Mouse (Mus musculus) lung, embryonic 15.5 days (tissue): Measurements from ENCODE around the gene Gm13889. TPM values are rescaled to one million over a fixed set of nuclear protein-coding genes. Genes with fewer than 3 reads are reported as not detected.

Experiments used
- ATAC-seq: fragments of 200-750 bp; cut with Nextera tagmentation; 2 replicates; pipeline ENCODE4 v1.8.0; 2017; ENCODE audit warnings: moderate number of reproducible peaks, borderline replicate concordance; ENCODE audit not compliant: low FRiP score, low TSS enrichment; ENCODE audit errors: extremely low read depth
- H3K27ac ChIP-seq: fragments of 300-500 bp; sonication (generic); 2 replicates; pipeline ENCODE4 v1.5.1; 2015; ENCODE audit warnings: moderate library complexity, mild to moderate bottlenecking, inconsistent platforms
- H3K27me3 ChIP-seq: fragments of 300-500 bp; sonication (generic); 2 replicates; pipeline ENCODE4 v1.6.1; 2015; ENCODE audit warnings: inconsistent platforms
- H3K36me3 ChIP-seq: fragments of 300-500 bp; sonication (generic); 2 replicates; pipeline ENCODE4 v1.6.1; 2015; ENCODE audit warnings: inconsistent platforms
- H3K4me1 ChIP-seq: fragments of 300-500 bp; sonication (generic); 2 replicates; pipeline ENCODE4 v1.6.1; 2015; ENCODE audit warnings: inconsistent platforms
- H3K4me2 ChIP-seq: fragments of 300-500 bp; sonication (generic); 2 replicates; pipeline ENCODE4 v1.6.1; 2015; ENCODE audit warnings: inconsistent platforms, mild to moderate bottlenecking, moderate library complexity
- H3K4me3 ChIP-seq: fragments of 300-500 bp; sonication (generic); 2 replicates; pipeline ENCODE4 v1.5.1; 2015; ENCODE audit warnings: mild to moderate bottlenecking, inconsistent platforms
- H3K9ac ChIP-seq: fragments of 300-500 bp; sonication (generic); 2 replicates; pipeline ENCODE4 v1.6.1; 2015; ENCODE audit warnings: inconsistent platforms
- H3K9me3 ChIP-seq: fragments of 300-500 bp; sonication (generic); 2 replicates; pipeline ENCODE4 v1.6.1; 2016; ENCODE audit warnings: inconsistent platforms
- WGBS: fragments of 180-500 bp; shearing (Covaris S2); methylation state at CpG from one replicate; pipeline ENCODE4 v1.1.7; 2015; 5-methylcytosine and 5-hydroxymethylcytosine counted together
- polyA plus RNA-seq: library from polyadenylated mRNA; unstranded; fragments of >200 nt; fragmentation: Nextera tagmentation; extraction: Ambion mirVana; gene quantifications from 2 replicates; pipeline ENCODE4 v1.2.1, GENCODE M21; 2015

The Gm13889 gene
- polyA plus RNA-seq, 1 experiment from 2014 or later = 32.4 TPM

DNA sequence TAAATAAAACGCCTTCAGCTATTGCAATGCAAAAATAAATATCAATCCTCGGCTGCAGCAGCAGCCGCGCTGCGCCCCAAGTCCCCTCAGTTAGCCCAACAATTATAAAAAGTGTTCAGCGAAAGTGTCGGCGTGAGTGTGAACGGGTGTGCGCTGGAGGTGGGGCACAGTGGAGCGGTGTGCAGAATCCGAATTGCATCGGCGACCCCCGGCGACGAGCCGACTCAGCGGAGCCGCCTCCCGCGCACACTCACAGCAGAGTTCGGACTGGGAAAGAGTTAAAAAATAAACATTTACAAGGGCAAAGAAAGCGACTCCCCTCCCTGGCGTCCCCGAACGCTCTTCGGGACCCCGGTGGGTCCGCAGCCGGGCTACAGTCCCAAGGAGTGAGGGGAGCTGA lies 1.1 kb downstream of the Gm13889 start:
- Histone ChIP-seq H3K27ac (peak overlapping the region; percentile 85), H3K4me3 (peak overlapping the region; percentile 65), H3K9me3 (no peaks in the 10 kb centered on the region), H3K27me3 (peaks cover 30% of the 10 kb centered on the region), H3K36me3 (no peaks in the 10 kb centered on the region), H3K9ac (peak overlapping the region; percentile 76), H3K4me1 (peaks cover 27% of the 10 kb centered on the region), H3K4me2 (peak overlapping the region; percentile 85)
- ATAC-seq = peak; percentile 1; the same call in 1 of the 2 replicates
- WGBS = under 1% methylated on average over 31 of the region's 31 CpGs

DNA sequence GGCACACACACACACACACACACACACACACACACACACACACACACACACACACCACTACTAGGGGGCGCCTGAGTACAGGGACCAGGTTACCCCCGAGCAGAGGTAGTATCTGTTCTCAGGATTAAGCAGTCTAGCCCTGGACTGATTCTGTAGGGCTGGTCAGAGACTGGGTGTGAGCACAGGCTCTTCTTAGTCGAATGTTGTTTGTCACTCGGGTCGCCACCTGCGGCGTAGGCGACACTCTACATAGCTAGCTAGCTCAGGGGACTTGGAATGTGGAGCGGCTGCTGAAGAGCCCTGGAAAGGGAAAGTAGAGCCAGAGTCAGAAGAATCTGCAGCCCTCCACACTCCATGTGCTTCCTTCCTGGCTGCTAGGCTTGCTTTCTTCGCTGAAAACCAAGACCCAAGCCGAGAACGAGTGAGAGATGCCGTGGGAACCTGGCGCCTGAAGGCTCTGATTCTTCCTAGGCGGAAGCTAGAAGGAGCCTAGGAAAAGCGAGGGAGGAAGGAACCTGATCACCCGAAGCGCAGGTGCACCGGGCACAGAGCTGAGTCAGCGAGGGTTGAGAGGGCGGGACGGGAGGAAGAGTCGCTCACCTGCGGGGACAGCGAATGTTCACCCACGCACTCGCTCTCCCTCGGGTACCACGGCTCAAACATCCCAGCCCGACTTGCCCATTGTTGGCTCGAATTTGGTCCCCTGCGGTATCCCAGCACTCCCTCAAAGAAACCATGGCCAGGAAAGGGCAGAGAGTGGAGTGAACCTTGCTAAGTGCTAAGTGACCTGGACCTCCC lies 2.0 kb downstream of the Gm13889 start:
- no peak for ATAC-seq

DNA sequence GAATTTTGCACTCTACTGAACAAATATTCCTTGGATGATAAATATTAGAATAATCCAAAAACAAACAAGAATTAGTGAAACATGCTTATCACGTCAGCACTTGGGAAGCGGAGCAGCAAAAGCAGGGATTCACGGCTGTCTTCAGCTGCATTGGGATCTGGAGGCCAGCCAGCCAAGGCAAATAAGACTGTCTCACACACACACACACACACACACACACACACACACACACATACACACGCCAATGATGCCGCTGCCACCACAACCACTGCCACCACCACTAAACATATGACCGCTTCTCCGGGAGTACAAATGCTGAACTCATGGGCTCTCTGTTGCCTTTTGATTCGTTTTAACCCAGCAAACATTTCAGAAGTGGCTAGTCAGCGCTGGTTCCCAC lies 3.3 kb downstream of the Gm13889 start:
- Histone ChIP-seq H3K27ac (no peak overlapping the region), H3K27me3 (peaks cover 30% of the 10 kb centered on the region), H3K4me3 (no peak overlapping the region), H3K4me2 (peak overlapping the region; percentile 85), H3K9me3 (no peaks in the 10 kb centered on the region), H3K4me1 (peaks cover 27% of the 10 kb centered on the region), H3K36me3 (no peaks in the 10 kb centered on the region), H3K9ac (no peak overlapping the region)
- no peak for ATAC-seq
- WGBS = 66% methylated on average over 9 of the region's 9 CpGs

More for the DNA sequence above, 2.0 kb downstream of the Gm13889 start:
- WGBS = 1% methylated on average over 32 of the region's 32 CpGs
- Histone ChIP-seq H3K27me3 (peaks cover 30% of the 10 kb centered on the region), H3K4me3 (peak overlapping the region; percentile 65), H3K4me1 (peaks cover 27% of the 10 kb centered on the region), H3K36me3 (no peaks in the 10 kb centered on the region), H3K9ac (peak overlapping the region; percentile 76), H3K9me3 (no peaks in the 10 kb centered on the region), H3K27ac (0 out of 2 replicates have a peak overlapping the region, but pooled peaks have one; percentile 1), H3K4me2 (peak overlapping the region; percentile 85)

DNA sequence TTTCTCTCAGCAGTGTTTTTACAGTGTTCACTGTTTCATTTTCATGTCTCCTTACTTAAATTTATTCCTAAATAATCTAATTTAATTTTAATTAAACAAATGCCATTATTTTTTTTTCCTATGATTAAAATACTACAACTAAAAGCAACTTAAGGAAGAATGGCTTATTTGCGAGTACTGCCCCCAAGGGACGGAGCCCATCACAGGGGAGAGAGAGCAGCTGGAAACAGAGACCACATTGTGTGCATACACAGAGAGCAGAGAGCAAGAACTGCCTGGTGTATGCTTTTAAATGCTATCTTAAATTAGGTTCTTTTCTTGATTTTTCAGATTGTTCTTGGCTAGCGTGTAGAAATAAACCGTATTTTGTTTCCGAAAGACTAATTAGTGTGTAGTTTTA lies 10.0 kb downstream of the Gm13889 start:
- no peak for ATAC-seq
- no peaks in the 10 kb centered on the region for H3K36me3 ChIP-seq
- no peak overlapping the region for H3K27ac ChIP-seq
- peaks cover 3% of the 10 kb centered on the region; the same call in 1 of the 2 replicates for H3K27me3 ChIP-seq
- WGBS = 56% methylated on average over 5 of the region's 5 CpGs
- no peaks in the 10 kb centered on the region for H3K9me3 ChIP-seq
- H3K4me2 ChIP-seq = no peak overlapping the region
- no peak overlapping the region for H3K4me3 ChIP-seq
- H3K4me1 ChIP-seq = peaks cover 1% of the 10 kb centered on the region; the same call in 1 of the 2 replicates
- H3K9ac ChIP-seq = no peak overlapping the region

DNA sequence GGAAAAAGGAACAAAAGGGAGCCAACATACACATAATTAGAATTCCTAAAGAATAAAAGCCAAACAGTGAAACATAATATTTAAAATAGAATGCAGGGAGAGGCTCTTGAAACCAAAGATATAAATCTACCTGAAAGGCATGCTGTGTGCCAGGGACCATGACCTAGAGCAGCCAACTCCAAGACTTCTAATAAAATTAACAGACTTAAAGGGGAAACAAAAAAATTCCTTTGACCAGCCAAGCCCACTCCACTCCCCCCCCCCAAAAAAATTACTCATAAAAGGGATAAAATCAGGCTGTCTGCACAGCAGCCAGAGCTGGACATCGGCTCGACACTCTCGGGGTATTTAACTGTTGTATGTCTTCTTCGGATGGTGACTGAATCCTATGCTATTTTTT lies 12.1 kb downstream of the Gm13889 start:
- H3K4me2 ChIP-seq = no peak overlapping the region
- H3K27me3 ChIP-seq = no peaks in the 10 kb centered on the region
- peaks cover 13% of the 10 kb centered on the region for H3K4me1 ChIP-seq
- H3K27ac ChIP-seq = no peak overlapping the region
- no peak overlapping the region for H3K4me3 ChIP-seq
- 79% methylated on average over 4 of the region's 4 CpGs for WGBS
- H3K9me3 ChIP-seq = no peaks in the 10 kb centered on the region
- ATAC-seq = no peak
- no peak overlapping the region for H3K9ac ChIP-seq
- no peaks in the 10 kb centered on the region for H3K36me3 ChIP-seq

DNA sequence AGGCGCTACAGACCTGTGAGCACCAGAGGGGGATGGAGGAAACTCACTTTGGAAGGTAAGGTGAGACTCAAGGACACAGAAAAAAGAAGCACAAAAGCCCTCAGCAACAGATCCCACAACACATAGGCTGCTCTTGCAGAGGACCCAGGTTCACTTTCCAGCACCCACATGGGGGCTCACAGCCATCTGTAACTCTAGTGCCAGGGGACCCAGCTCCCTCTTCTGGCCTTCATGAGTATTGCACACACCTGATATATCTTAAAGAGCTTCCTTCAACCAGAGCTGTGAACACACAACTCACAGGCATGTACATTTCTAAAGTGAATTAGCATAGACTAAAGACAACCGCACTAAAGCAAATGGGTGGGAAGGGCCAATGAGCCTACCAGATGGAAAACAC lies 12.9 kb downstream of the Gm13889 start:
- ATAC-seq = no peak
- H3K27me3 ChIP-seq = no peaks in the 10 kb centered on the region
- no peak overlapping the region for H3K4me2 ChIP-seq
- no peak overlapping the region for H3K4me3 ChIP-seq
- H3K4me1 ChIP-seq = peaks cover 13% of the 10 kb centered on the region
- no peak overlapping the region for H3K27ac ChIP-seq
- no peak overlapping the region for H3K9ac ChIP-seq
- WGBS = 88% methylated on average over 2 of the region's 2 CpGs
- H3K36me3 ChIP-seq = no peaks in the 10 kb centered on the region
- no peaks in the 10 kb centered on the region for H3K9me3 ChIP-seq

DNA sequence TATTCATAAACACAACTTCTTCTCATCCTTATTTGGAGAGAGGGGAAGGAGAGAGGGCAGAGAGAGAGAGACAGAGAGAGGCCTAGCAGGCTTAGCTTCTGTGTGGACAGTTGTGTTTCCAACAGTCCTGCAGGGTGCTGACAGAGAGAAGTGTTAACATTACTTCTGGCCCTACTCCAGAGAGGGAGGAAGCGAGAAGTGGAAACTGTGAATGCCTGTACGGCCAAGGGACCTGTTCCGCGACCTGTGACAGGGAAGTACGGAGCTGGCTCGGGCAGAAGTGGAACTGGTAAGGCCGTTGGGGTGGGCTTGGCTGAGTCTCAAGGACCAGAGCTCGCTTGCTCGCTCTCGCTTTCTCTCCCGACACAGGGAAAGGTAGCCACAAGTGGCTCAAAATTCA lies 15.3 kb downstream of the Gm13889 start:
- Histone ChIP-seq H3K9ac (no peak overlapping the region), H3K4me1 (peaks cover 13% of the 10 kb centered on the region), H3K27ac (no peak overlapping the region), H3K36me3 (no peaks in the 10 kb centered on the region), H3K4me3 (no peak overlapping the region), H3K27me3 (no peaks in the 10 kb centered on the region), H3K9me3 (no peaks in the 10 kb centered on the region), H3K4me2 (peak overlapping the region; percentile 18; the same call in 1 of the 2 replicates)
- ATAC-seq = peak; percentile 52; the same call in 1 of the 2 replicates
- 21% methylated on average over 11 of the region's 11 CpGs for WGBS

DNA sequence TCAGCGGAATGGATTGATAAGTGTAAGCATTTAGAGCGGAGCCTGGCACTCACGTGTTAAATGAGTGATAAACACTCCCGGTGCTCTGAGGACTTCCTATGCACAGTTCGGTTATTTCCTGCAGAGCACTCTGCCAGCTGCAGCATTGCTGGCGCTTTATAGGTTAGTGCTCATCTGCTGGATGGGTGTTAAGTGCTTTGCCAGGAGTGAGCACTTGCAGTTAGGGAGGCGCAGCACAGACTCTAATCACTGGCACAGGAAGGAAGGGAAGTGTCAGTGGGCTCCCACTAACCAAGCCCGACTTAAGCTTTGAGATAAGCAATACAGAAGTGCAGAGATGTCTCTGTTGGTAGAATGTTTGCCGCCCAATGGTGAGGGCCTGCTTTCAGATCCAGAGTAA lies 18.5 kb downstream of the Gm13889 start:
- no peaks in the 10 kb centered on the region for H3K9me3 ChIP-seq
- ATAC-seq = no peak
- H3K27ac ChIP-seq = no peak overlapping the region
- WGBS = 49% methylated on average over 9 of the region's 9 CpGs
- no peaks in the 10 kb centered on the region for H3K36me3 ChIP-seq
- H3K4me1 ChIP-seq = peaks cover 13% of the 10 kb centered on the region
- no peak overlapping the region for H3K9ac ChIP-seq
- no peak overlapping the region for H3K4me2 ChIP-seq
- no peak overlapping the region for H3K4me3 ChIP-seq
- no peaks in the 10 kb centered on the region for H3K27me3 ChIP-seq

DNA sequence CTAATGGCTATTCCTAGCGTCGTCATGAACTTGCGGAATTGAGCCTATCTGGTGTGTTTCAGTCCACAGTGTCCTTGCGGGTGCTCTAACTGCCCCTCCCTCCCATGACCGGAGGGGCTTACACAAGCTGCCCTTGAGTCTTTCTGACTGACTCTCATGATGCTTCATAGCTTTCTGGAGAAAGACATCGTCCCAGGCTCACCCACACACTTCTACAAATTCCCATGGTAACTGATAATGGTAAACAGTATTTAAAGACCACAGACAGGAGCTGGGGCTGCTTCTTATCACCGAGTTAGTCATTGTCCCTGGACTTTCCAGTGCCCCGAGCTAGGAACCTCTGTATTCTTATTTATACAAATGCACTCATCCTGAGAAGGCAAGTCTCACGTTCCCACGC lies 28.1 kb downstream of the Gm13889 start:
- H3K27me3 ChIP-seq = no peaks in the 10 kb centered on the region
- 66% methylated on average over 10 of the region's 10 CpGs for WGBS
- H3K9me3 ChIP-seq = no peaks in the 10 kb centered on the region
- H3K4me3 ChIP-seq = no peak overlapping the region
- no peaks in the 10 kb centered on the region for H3K36me3 ChIP-seq
- no peak overlapping the region for H3K4me2 ChIP-seq
- no peak overlapping the region for H3K9ac ChIP-seq
- ATAC-seq = no peak
- H3K4me1 ChIP-seq = no peaks in the 10 kb centered on the region
- no peak overlapping the region for H3K27ac ChIP-seq

DNA sequence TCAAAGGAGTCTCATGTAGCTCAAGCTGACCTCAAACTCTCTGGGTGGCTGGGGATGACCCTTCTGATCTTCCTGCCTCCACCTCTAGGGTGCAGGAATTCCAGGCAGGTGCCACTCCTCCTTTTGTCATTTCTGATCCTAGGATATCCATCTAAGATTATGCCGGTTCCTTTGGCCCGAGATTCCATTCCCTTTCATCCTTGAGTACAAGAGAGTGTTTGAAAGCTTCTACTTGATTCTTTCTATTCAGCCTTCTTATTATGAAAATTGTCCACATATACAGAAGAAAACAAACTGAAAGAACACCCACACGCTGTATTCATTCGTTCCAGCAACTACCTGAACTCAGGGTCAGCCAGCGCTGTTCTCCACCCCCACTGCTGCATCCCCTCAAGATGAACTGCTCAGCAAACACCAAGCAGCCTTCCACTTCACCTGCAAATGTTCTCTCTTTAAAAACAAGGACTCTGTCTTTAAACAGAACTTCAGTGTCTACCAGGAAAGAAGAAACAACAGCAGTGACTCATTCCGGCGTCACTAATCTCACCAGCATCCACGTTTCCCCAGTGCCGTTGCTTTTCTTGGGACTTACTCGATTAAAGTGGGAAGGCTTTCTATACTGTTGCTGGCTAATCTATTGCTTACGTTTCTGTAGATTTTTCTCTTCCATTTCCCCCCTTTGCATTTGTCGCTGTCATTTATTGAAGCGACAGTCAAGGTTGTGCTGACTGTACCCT lies 29.1 kb downstream of the Gm13889 start:
- H3K27me3 ChIP-seq = no peaks in the 10 kb centered on the region
- no peak overlapping the region for H3K4me3 ChIP-seq
- 53% methylated on average over 13 of the region's 13 CpGs for WGBS
- no peaks in the 10 kb centered on the region for H3K4me1 ChIP-seq
- no peak overlapping the region for H3K27ac ChIP-seq
- no peaks in the 10 kb centered on the region for H3K36me3 ChIP-seq
- H3K4me2 ChIP-seq = no peak overlapping the region
- H3K9ac ChIP-seq = no peak overlapping the region
- ATAC-seq = no peak
- H3K9me3 ChIP-seq = no peaks in the 10 kb centered on the region

DNA sequence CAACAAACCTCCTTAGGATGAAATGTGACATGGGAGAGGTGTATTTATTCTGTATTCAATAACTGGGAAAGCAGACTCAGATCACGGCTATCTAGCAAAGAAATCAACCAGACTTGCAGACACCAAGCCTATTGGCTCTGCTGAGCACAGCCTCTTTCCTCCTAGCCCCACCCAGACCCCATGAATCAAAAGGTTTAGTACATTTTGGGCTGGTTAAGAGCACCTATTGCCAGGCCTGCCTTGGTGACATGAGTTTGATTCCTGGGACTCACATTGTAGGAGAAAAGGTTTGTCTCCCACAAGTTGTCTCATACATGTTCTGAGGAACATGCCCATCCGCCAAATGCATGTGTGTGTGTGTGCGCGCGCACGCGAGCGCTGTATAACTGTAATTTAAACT lies 30.9 kb downstream of the Gm13889 start:
- no peak overlapping the region for H3K9ac ChIP-seq
- H3K4me1 ChIP-seq = no peaks in the 10 kb centered on the region
- no peak overlapping the region for H3K27ac ChIP-seq
- WGBS = 92% methylated on average over 8 of the region's 8 CpGs
- H3K9me3 ChIP-seq = no peaks in the 10 kb centered on the region
- ATAC-seq = no peak
- no peaks in the 10 kb centered on the region for H3K36me3 ChIP-seq
- H3K4me2 ChIP-seq = no peak overlapping the region
- H3K27me3 ChIP-seq = no peaks in the 10 kb centered on the region
- H3K4me3 ChIP-seq = no peak overlapping the region

DNA sequence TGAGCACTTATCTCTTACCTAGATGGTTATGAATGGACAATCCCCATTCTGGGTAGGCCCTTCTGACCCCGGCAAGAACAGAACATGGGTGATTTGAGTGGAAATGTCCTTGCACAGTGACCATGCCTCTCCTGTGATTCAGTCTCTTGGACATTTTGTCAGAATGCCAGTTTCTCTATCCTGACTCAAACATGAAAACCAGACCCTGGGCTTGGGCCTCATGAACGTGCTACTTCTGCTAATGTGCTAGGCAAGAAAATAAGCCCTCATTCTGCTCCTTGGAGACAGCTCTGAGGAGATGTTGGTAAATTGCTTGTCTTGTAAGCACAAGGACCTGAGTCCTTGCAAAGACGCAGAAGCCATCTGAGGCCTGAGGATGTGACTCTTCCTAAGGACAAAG lies 37.9 kb downstream of the Gm13889 start:
- no peaks in the 10 kb centered on the region for H3K4me1 ChIP-seq
- no peak overlapping the region for H3K27ac ChIP-seq
- no peak overlapping the region for H3K9ac ChIP-seq
- no peaks in the 10 kb centered on the region for H3K27me3 ChIP-seq
- no peak overlapping the region for H3K4me3 ChIP-seq
- H3K36me3 ChIP-seq = no peaks in the 10 kb centered on the region
- H3K4me2 ChIP-seq = no peak overlapping the region
- no peak for ATAC-seq
- 81% methylated on average over 3 of the region's 3 CpGs for WGBS
- no peaks in the 10 kb centered on the region for H3K9me3 ChIP-seq
